ENCODE assay signal across 8 mouse cellular contexts in the genomic region with DNA sequence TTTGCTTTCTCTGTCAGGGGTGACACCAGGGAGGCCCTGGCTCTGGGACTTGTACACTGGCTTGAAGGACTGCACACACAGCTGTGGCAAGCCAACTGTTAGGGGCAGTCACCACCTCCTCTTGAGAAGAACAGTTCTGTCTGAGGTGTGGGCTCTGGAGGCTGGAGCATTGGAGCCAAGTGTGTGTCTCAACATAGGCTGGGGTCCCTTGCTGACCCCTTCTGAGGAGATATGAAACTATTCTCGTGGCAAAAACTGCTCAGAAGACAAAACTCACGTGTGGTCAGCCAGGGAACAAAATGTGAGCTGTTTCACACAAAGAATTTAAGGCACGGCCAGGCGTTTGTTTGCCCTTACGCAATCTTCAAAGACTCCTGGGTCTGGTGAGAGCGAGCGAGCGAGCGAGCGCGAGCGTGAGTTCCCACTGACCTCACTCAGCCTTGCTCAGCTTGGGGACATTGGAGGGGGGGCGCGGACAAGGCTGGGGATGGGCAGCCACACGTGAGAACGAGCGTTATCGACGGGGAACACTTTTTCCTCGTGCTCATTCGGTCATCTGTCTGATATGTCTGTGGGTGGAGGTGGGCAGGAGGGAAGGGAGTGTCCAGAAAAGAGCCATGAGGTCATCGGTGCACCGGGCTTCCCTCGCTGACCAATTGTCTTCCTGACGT. TPM values are rescaled to one million over a fixed set of nuclear protein-coding genes. Genes with fewer than 3 reads are reported as not detected.
A peak's percentile ranks its signal among the peaks of the same experiment; 100 is the strongest.
DNase-seq lines count a peak whose midpoint lies in the region; ATAC-seq and TF ChIP-seq lines count a peak whose summit lies in the region.

No protein-coding gene starts in this region.

- no peak for DNase-seq in layer of hippocampus, adult 2 months (ENCODE audit: low spot score in 2 of 2)
- no peak for DNase-seq in layer of hippocampus, adult 8-10 months (ENCODE audit: low spot score in 2 of 2)
- peak; percentile 69 for DNase-seq in heart, adult 8-10 months (ENCODE audit: low spot score)
- peak; percentile 28 to 60 for DNase-seq in kidney, postnatal 25 days
- DNase-seq in frontal cortex, postnatal 10 days (ENCODE audit: low spot score in 2 of 2), result no peak
- no peak for DNase-seq in left cerebral cortex, postnatal 14 days (ENCODE audit: low spot score in 2 of 2)

- intact Hi-C loops in left cerebral cortex, postnatal 14 days (cut with DNase I), result loop anchor here (5.0 kb wide), 1 partner anchor 115 kb away; no protein-coding TSS in a partner anchor

- H3K4me1 ChIP-seq in megakaryocyte, embryonic 14.5 days, result peaks cover 47% of the 10 kb centered on the region

- no peak overlapping the region for H3K4me3 ChIP-seq in layer of hippocampus, adult 2 months
- peak overlapping the region; percentile 76 for H3K4me3 ChIP-seq in megakaryocyte, embryonic 14.5 days (replicated peaks)

- TF ChIP-seq CTCF in layer of hippocampus, adult 2 months (conservative IDR thresholded peaks at IDR 0.05), result no peak

- no peaks in the 10 kb centered on the region for H3K36me3 ChIP-seq in megakaryocyte, embryonic 14.5 days (replicated peaks; ENCODE audit: low read length)

- peaks cover 28% of the 10 kb centered on the region for H3K27me3 ChIP-seq in megakaryocyte, embryonic 14.5 days (replicated peaks)

- no peaks in the 10 kb centered on the region for H3K9me3 ChIP-seq in megakaryocyte, embryonic 14.5 days

- H3K27ac ChIP-seq in layer of hippocampus, adult 2 months, result peak overlapping the region; percentile 72

- no peak for ATAC-seq in CD4-positive, CD25-positive, alpha-beta regulatory T cell, adult 4 months

RNA-seq across cellular contexts. Expression of gene Tmem44, which starts 48.3 kb away (rescaled TPM):
- 10 to 100 TPM; 28.5 to 32.0 TPM for total RNA-seq in layer of hippocampus, adult 2 months (2021)
- 10 to 100 TPM; 33.4 to 39.9 (median 35.1) TPM for total RNA-seq in layer of hippocampus, adult 8-10 months (2022)
- total RNA-seq in heart, adult 8-10 months (2022), result 1 to 10 TPM; 4.1 to 7.0 (median 5.2) TPM
- 0.45 TPM in 1 of 2 replicates, not detected in the other for polyA plus RNA-seq in megakaryocyte, embryonic 14.5 days (2012; ENCODE audit: insufficient read depth, low replicate concordance)
- polyA plus RNA-seq in CD4-positive, CD25-positive, alpha-beta regulatory T cell, adult 4 months (2017; shearing (Covaris generic)), result under 1 TPM in 1 of 2 experiments, not detected in 1; 0.70 TPM
- total RNA-seq in left cerebral cortex, postnatal 14 days (2021), result 10 to 100 TPM; 70.1 to 76.4 TPM

Comparison
In these comparisons a context has a peak if more than half of its experiments do, and no peak if none do; other contexts are left out.
1. DNase-seq: peak in heart, adult 8-10 months (single experiment) and kidney, postnatal 25 days (2 of 2); none in layer of hippocampus, adult 2 months (0 of 2), layer of hippocampus, adult 8-10 months (0 of 2), frontal cortex, postnatal 10 days (0 of 2) and left cerebral cortex, postnatal 14 days (0 of 2).